Mouse (Mus musculus) heart, embryonic 13.5 days (tissue): ENCODE results near the gene Frmd4a. TPM values are rescaled to one million over a fixed set of nuclear protein-coding genes. Genes with fewer than 3 reads are reported as not detected.

Experiments used
- ATAC-seq: fragments of 200-750 bp; cut with Nextera tagmentation; 2 replicates; pipeline ENCODE4 v1.8.0; 2017; ENCODE audit warnings: moderate TSS enrichment; ENCODE audit not compliant: insufficient number of reproducible peaks, low FRiP score, low TSS enrichment; ENCODE audit errors: extremely low read depth
- H3K27ac ChIP-seq: fragments of 300-500 bp; sonication (generic); replicated peaks from 2 replicates; pipeline ENCODE4 v1.5.1; 2015; ENCODE audit warnings: moderate library complexity, mild to moderate bottlenecking, inconsistent platforms
- H3K27me3 ChIP-seq: fragments of 300-500 bp; sonication (generic); replicated peaks from 2 replicates; pipeline ENCODE4 v1.6.1; 2015; ENCODE audit warnings: mild to moderate bottlenecking, inconsistent platforms
- H3K36me3 ChIP-seq: fragments of 300-500 bp; sonication (generic); 2 replicates; pipeline ENCODE4 v1.6.1; 2015; ENCODE audit warnings: mild to moderate bottlenecking, inconsistent platforms
- H3K4me1 ChIP-seq: fragments of 300-500 bp; sonication (generic); 2 replicates; pipeline ENCODE4 v1.6.1; 2015; ENCODE audit warnings: inconsistent platforms
- H3K4me2 ChIP-seq: fragments of 300-500 bp; sonication (generic); 2 replicates; pipeline ENCODE4 v1.6.1; 2015; ENCODE audit warnings: inconsistent platforms, mild to moderate bottlenecking, moderate library complexity
- H3K4me3 ChIP-seq: fragments of 300-500 bp; sonication (generic); 2 replicates; pipeline ENCODE4 v1.5.1; 2015; ENCODE audit warnings: moderate library complexity, mild to moderate bottlenecking, inconsistent platforms
- H3K9ac ChIP-seq: fragments of 300-500 bp; sonication (generic); 2 replicates; pipeline ENCODE4 v1.6.1; 2015; ENCODE audit warnings: inconsistent platforms, mild to moderate bottlenecking, moderate library complexity
- H3K9me3 ChIP-seq: fragments of 300-500 bp; sonication (generic); 2 replicates; pipeline ENCODE4 v1.6.1; 2016; ENCODE audit warnings: inconsistent platforms
- WGBS: fragments of 180-500 bp; shearing (Covaris S2); methylation state at CpG from one replicate; pipeline ENCODE4 v1.1.7; 2015; ENCODE audit warnings: mixed read lengths; 5-methylcytosine and 5-hydroxymethylcytosine counted together
- polyA plus RNA-seq: library from polyadenylated mRNA; unstranded; fragments of >200 nt; fragmentation: Nextera tagmentation; extraction: Ambion mirVana; gene quantifications from 2 replicates; pipeline ENCODE4 v1.2.1, GENCODE M21; 2015

The Frmd4a gene
- polyA plus RNA-seq, 1 experiment from 2014 or later: 15.2 TPM

- no peak overlapping the region for H3K4me2 ChIP-seq
- H3K9ac ChIP-seq: no peak overlapping the region
- H3K36me3 ChIP-seq: no peaks in the 10 kb centered on the region
- H3K27me3 ChIP-seq: no peaks in the 10 kb centered on the region
- no peaks in the 10 kb centered on the region for H3K4me1 ChIP-seq
- ATAC-seq: no peak
- H3K27ac ChIP-seq: no peak overlapping the region
- no peak overlapping the region for H3K4me3 ChIP-seq
- 63% methylated on average over 2 of the region's 2 CpGs for WGBS
- no peaks in the 10 kb centered on the region for H3K9me3 ChIP-seq
Observed at GRCm38 (mm10) chr2:4060675-4061074, 43.2 kb downstream of the Frmd4a start.

- Histone ChIP-seq H3K4me3 (no peak overlapping the region), H3K36me3 (no peaks in the 10 kb centered on the region), H3K27me3 (no peaks in the 10 kb centered on the region), H3K9me3 (no peaks in the 10 kb centered on the region), H3K4me1 (no peaks in the 10 kb centered on the region), H3K27ac (no peak overlapping the region), H3K9ac (no peak overlapping the region), H3K4me2 (no peak overlapping the region)
- no peak for ATAC-seq
- WGBS: 72% methylated on average over 7 of the region's 7 CpGs
Observed at GRCm38 (mm10) chr2:4071831-4072230, 54.3 kb downstream of the Frmd4a start.

- no peaks in the 10 kb centered on the region for H3K27me3 ChIP-seq
- no peak overlapping the region for H3K4me3 ChIP-seq
- no peaks in the 10 kb centered on the region for H3K4me1 ChIP-seq
- H3K36me3 ChIP-seq: no peaks in the 10 kb centered on the region
- H3K9ac ChIP-seq: no peak overlapping the region
- H3K9me3 ChIP-seq: 0 out of 2 replicates have a peak, but pooled peaks cover 3% of the 10 kb centered on the region
- no peak for ATAC-seq
- no peak overlapping the region for H3K27ac ChIP-seq
- no peak overlapping the region for H3K4me2 ChIP-seq
- WGBS: 60% methylated on average over 6 of the region's 6 CpGs
Observed at GRCm38 (mm10) chr2:4083877-4084276, 66.4 kb downstream of the Frmd4a start.

GRCm38 (mm10) chr2:4097601-4098000 is 80.1 kb downstream of the Frmd4a start:
- Histone ChIP-seq H3K9ac (no peak overlapping the region), H3K4me3 (no peak overlapping the region), H3K9me3 (no peaks in the 10 kb centered on the region), H3K27ac (no peak overlapping the region), H3K4me2 (no peak overlapping the region), H3K27me3 (no peaks in the 10 kb centered on the region), H3K36me3 (no peaks in the 10 kb centered on the region), H3K4me1 (no peaks in the 10 kb centered on the region)
- WGBS: 71% methylated on average over 1 of the region's 1 CpGs
- ATAC-seq: no peak

- Histone ChIP-seq H3K9me3 (no peaks in the 10 kb centered on the region), H3K36me3 (no peaks in the 10 kb centered on the region), H3K4me2 (no peak overlapping the region), H3K9ac (no peak overlapping the region), H3K27ac (no peak overlapping the region), H3K27me3 (no peaks in the 10 kb centered on the region), H3K4me1 (no peaks in the 10 kb centered on the region), H3K4me3 (no peak overlapping the region)
- WGBS: 64% methylated on average over 8 of the region's 8 CpGs
- ATAC-seq: no peak
Observed at GRCm38 (mm10) chr2:4098948-4099776, 81.6 kb downstream of the Frmd4a start.

GRCm38 (mm10) chr2:4099777-4100104 is 82.2 kb downstream of the Frmd4a start:
- Histone ChIP-seq H3K9ac (no peak overlapping the region), H3K27me3 (no peaks in the 10 kb centered on the region), H3K27ac (no peak overlapping the region), H3K36me3 (no peaks in the 10 kb centered on the region), H3K4me1 (no peaks in the 10 kb centered on the region), H3K4me2 (no peak overlapping the region), H3K9me3 (no peaks in the 10 kb centered on the region), H3K4me3 (no peak overlapping the region)
- no peak for ATAC-seq

- WGBS: 75% methylated on average over 2 of the region's 2 CpGs
- H3K4me2 ChIP-seq: no peak overlapping the region
- H3K27me3 ChIP-seq: no peaks in the 10 kb centered on the region
- H3K9ac ChIP-seq: no peak overlapping the region
- H3K9me3 ChIP-seq: no peaks in the 10 kb centered on the region
- H3K4me1 ChIP-seq: no peaks in the 10 kb centered on the region
- no peaks in the 10 kb centered on the region for H3K36me3 ChIP-seq
- no peak overlapping the region for H3K27ac ChIP-seq
- no peak for ATAC-seq
- no peak overlapping the region for H3K4me3 ChIP-seq
Observed at GRCm38 (mm10) chr2:4101370-4101769, 83.9 kb downstream of the Frmd4a start.

- Histone ChIP-seq H3K4me3 (no peak overlapping the region), H3K9me3 (no peaks in the 10 kb centered on the region), H3K27me3 (no peaks in the 10 kb centered on the region), H3K4me2 (no peak overlapping the region), H3K36me3 (no peaks in the 10 kb centered on the region), H3K9ac (no peak overlapping the region), H3K27ac (no peak overlapping the region), H3K4me1 (no peaks in the 10 kb centered on the region)
- 74% methylated on average over 7 of the region's 7 CpGs for WGBS
- no peak for ATAC-seq
Observed at GRCm38 (mm10) chr2:4113303-4113920, 95.9 kb downstream of the Frmd4a start.

GRCm38 (mm10) chr2:4119678-4120458 is 102.4 kb downstream of the Frmd4a start:
- Histone ChIP-seq H3K4me2 (no peak overlapping the region), H3K27ac (no peak overlapping the region), H3K36me3 (no peaks in the 10 kb centered on the region), H3K4me3 (no peak overlapping the region), H3K9ac (no peak overlapping the region), H3K9me3 (no peaks in the 10 kb centered on the region), H3K27me3 (no peaks in the 10 kb centered on the region), H3K4me1 (no peaks in the 10 kb centered on the region)
- no peak for ATAC-seq
- WGBS: 62% methylated on average over 9 of the region's 9 CpGs

- H3K27me3 ChIP-seq: no peaks in the 10 kb centered on the region
- 80% methylated on average over 4 of the region's 4 CpGs for WGBS
- no peaks in the 10 kb centered on the region for H3K9me3 ChIP-seq
- no peak overlapping the region for H3K9ac ChIP-seq
- no peak overlapping the region for H3K4me3 ChIP-seq
- no peaks in the 10 kb centered on the region for H3K4me1 ChIP-seq
- H3K36me3 ChIP-seq: no peaks in the 10 kb centered on the region
- H3K27ac ChIP-seq: no peak overlapping the region
- H3K4me2 ChIP-seq: no peak overlapping the region
- no peak for ATAC-seq
Observed at GRCm38 (mm10) chr2:4131216-4131615, 113.7 kb downstream of the Frmd4a start.

- Histone ChIP-seq H3K4me2 (no peak overlapping the region), H3K36me3 (no peaks in the 10 kb centered on the region), H3K27me3 (no peaks in the 10 kb centered on the region), H3K9ac (no peak overlapping the region), H3K4me3 (no peak overlapping the region), H3K9me3 (no peaks in the 10 kb centered on the region), H3K4me1 (no peaks in the 10 kb centered on the region), H3K27ac (no peak overlapping the region)
- ATAC-seq: no peak
- WGBS: 75% methylated on average over 3 of the region's 3 CpGs
Observed at GRCm38 (mm10) chr2:4137493-4137892, 120.0 kb downstream of the Frmd4a start.
